Mouse (Mus musculus) frontal cortex, adult (tissue): Measurements from ENCODE around the gene Itgb5.

Experiments used
- ATAC-seq: cut with Nextera tagmentation; 2 replicates; pipeline ENCODE4 v1.9.2; 2017; ENCODE audit warnings: mild to moderate bottlenecking, moderate library complexity, mixed read lengths; ENCODE audit not compliant: low TSS enrichment

The Itgb5 gene

GRCm38 (mm10) chr16:33988358-33989012, 159.0 kb downstream of the Itgb5 start:
- peak; percentile 82; the same call in 1 of the 2 replicates for ATAC-seq

GRCm38 (mm10) chr16:33989106-33989505, 159.6 kb downstream of the Itgb5 start:
- no peak for ATAC-seq

- ATAC-seq: no peak
Observed at GRCm38 (mm10) chr16:33990712-33991111, 161.2 kb downstream of the Itgb5 start.

- no peak for ATAC-seq
Observed at GRCm38 (mm10) chr16:33994321-33994720, 164.9 kb downstream of the Itgb5 start.

- ATAC-seq: no peak
Observed at GRCm38 (mm10) chr16:33995496-33995895, 166.0 kb downstream of the Itgb5 start.

- 0 out of 2 replicates have a peak, but pooled peaks have one; percentile 36 for ATAC-seq
Observed at GRCm38 (mm10) chr16:33996030-33996429, 166.6 kb downstream of the Itgb5 start.

GRCm38 (mm10) chr16:33998011-33998410, 168.5 kb downstream of the Itgb5 start:
- ATAC-seq: no peak
